Mouse (Mus musculus) CH12.LX (cell line): ENCODE measurements around the gene Kcnj9. TPM values are rescaled to one million over a fixed set of nuclear protein-coding genes. Genes with fewer than 3 reads are reported as not detected.

Experiments used
- DNase-seq: peaks from one replicate; pipeline ENCODE4 v3.0.0-alpha.2; 2013; ENCODE audit errors: extremely low read depth
- H3K27ac ChIP-seq: 2 replicates; pipeline ENCODE4 v1.5.1; 2012; ENCODE audit warnings: low read depth, mild to moderate bottlenecking, control low read depth, moderate library complexity; ENCODE audit not compliant: insufficient read depth
- H3K27me3 ChIP-seq: replicated peaks from 2 replicates; pipeline ENCODE3; 2012; ENCODE audit warnings: inconsistent platforms
- H3K36me3 ChIP-seq, 2 experiments: replicated peaks in 1 of 2; 2 replicates each; pipeline versions ENCODE3 to v1.6.1; 2012; ENCODE audit warnings: inconsistent platforms in 1 of 2, low read length in 1 of 2, mild to moderate bottlenecking in 1 of 2, mixed read lengths in 1 of 2, moderate library complexity in 1 of 2; ENCODE audit not compliant: control insufficient read depth in 1 of 2, insufficient read depth in 1 of 2
- H3K4me1 ChIP-seq, 2 experiments: 2 replicates each; pipeline ENCODE4 v1.6.1; 2012; ENCODE audit warnings: inconsistent platforms in 1 of 2, moderate library complexity in 1 of 2; ENCODE audit not compliant: insufficient read depth in 2 of 2, control insufficient read depth in 1 of 2
- H3K4me2 ChIP-seq: 2 replicates; pipeline ENCODE4 v1.6.1; 2012; ENCODE audit warnings: low read depth, mild to moderate bottlenecking, control low read depth; ENCODE audit not compliant: poor library complexity, insufficient read depth, severe bottlenecking
- H3K4me3 ChIP-seq, 3 experiments: fragments of 150-350 bp in 1 of 3; sonication (generic) in 1 of 3; replicated peaks in 1 of 3; 2 replicates each; pipeline versions ENCODE3 to v1.5.1; 2011 to 2012; ENCODE audit warnings: low read depth in 2 of 3, low read length in 2 of 3, mild to moderate bottlenecking in 2 of 3, moderate library complexity in 2 of 3, control low read depth in 1 of 3, improper control_type of control experiment in 1 of 3, inconsistent platforms in 1 of 3, mixed read lengths in 1 of 3; ENCODE audit not compliant: poor library complexity in 1 of 3
- H3K79me2 ChIP-seq: replicated peaks from 2 replicates; pipeline ENCODE4 v1.6.1; 2012; ENCODE audit warnings: mild to moderate bottlenecking, moderate library complexity; ENCODE audit not compliant: control insufficient read depth, poor library complexity, insufficient read depth, severe bottlenecking; ENCODE audit errors: extremely low read depth
- H3K9ac ChIP-seq: 2 replicates; pipeline ENCODE4 v1.6.1; 2012; ENCODE audit warnings: low read depth, mild to moderate bottlenecking, control low read depth, moderate library complexity; ENCODE audit not compliant: insufficient read depth
- H3K9me3 ChIP-seq: replicated peaks from 2 replicates; pipeline ENCODE3; 2012; ENCODE audit warnings: low read length, inconsistent platforms, mixed read lengths
- CHD1 ChIP-seq: IDR thresholded peaks from 2 replicates; pipeline ENCODE4 v1.6.1; 2012; ENCODE audit warnings: low read depth, low read length, improper control_type of control experiment, inconsistent platforms
- CTCF ChIP-seq, 2 experiments: IDR thresholded peaks in 1 of 2; conservative IDR thresholded peaks in 1 of 2; 2 replicates each; pipeline ENCODE4 v1.5.1; 2011 to 2012; ENCODE audit warnings: low read depth in 2 of 2, low read length in 2 of 2, improper control_type of control experiment in 1 of 2, inconsistent platforms in 1 of 2, mild to moderate bottlenecking in 1 of 2, moderate library complexity in 1 of 2
- ELF1 ChIP-seq: IDR thresholded peaks from 2 replicates; pipeline ENCODE4 v1.6.1; 2014; ENCODE audit warnings: low read depth, mild to moderate bottlenecking, inconsistent platforms, low read length, improper control_type of control experiment
- ETS1 ChIP-seq: conservative IDR thresholded peaks from 2 replicates; pipeline ENCODE4 v1.6.1; 2012; ENCODE audit warnings: low read depth, mild to moderate bottlenecking, inconsistent platforms, low read length, improper control_type of control experiment, moderate library complexity
- GABPA ChIP-seq: IDR thresholded peaks from 2 replicates; pipeline ENCODE4 v1.6.1; 2012; ENCODE audit warnings: low read depth, low read length, improper control_type of control experiment, inconsistent platforms; ENCODE audit not compliant: insufficient replicate concordance
- JUND ChIP-seq: conservative IDR thresholded peaks from 2 replicates; pipeline ENCODE4 v1.6.1; 2011; ENCODE audit warnings: low read depth, low read length, improper control_type of control experiment
- KAT2A ChIP-seq: IDR thresholded peaks from 2 replicates; pipeline ENCODE4 v1.6.1; 2012; ENCODE audit warnings: low read length, improper control_type of control experiment, inconsistent platforms; ENCODE audit not compliant: insufficient replicate concordance
- MAFK ChIP-seq: IDR thresholded peaks from 2 replicates; pipeline ENCODE4 v1.6.1; 2011; ENCODE audit warnings: low read length, improper control_type of control experiment; ENCODE audit not compliant: insufficient replicate concordance
- MAX ChIP-seq: IDR thresholded peaks from 2 replicates; pipeline ENCODE4 v1.6.1; 2011; ENCODE audit warnings: low read length, improper control_type of control experiment
- MEF2A ChIP-seq: IDR thresholded peaks from 2 replicates; pipeline ENCODE4 v1.6.1; 2014; ENCODE audit warnings: low read depth, mild to moderate bottlenecking, inconsistent platforms, low read length, improper control_type of control experiment, borderline replicate concordance
- MXI1 ChIP-seq: IDR thresholded peaks from 2 replicates; pipeline ENCODE4 v1.6.1; 2011; ENCODE audit warnings: mild to moderate bottlenecking, low read depth, low read length, improper control_type of control experiment
- MYC ChIP-seq: IDR thresholded peaks from 2 replicates; pipeline ENCODE4 v1.6.1; 2011; ENCODE audit warnings: low read depth, mild to moderate bottlenecking, improper control_type of control experiment, low read length
- PAX5 ChIP-seq: IDR thresholded peaks from 2 replicates; pipeline ENCODE4 v1.6.1; 2012; ENCODE audit warnings: low read length, inconsistent platforms, mixed read lengths
- POLR2AphosphoS2 ChIP-seq: IDR thresholded peaks from 2 replicates; pipeline ENCODE4 v1.6.1; 2011; ENCODE audit warnings: low read depth, low read length, improper control_type of control experiment
- RCOR1 ChIP-seq: conservative IDR thresholded peaks from 2 replicates; pipeline ENCODE4 v1.6.1; 2012; ENCODE audit warnings: low read depth, mild to moderate bottlenecking, inconsistent platforms, low read length, improper control_type of control experiment
- TBP ChIP-seq: conservative IDR thresholded peaks from 2 replicates; pipeline ENCODE4 v1.6.1; 2011; ENCODE audit warnings: low read depth, low read length, improper control_type of control experiment
- USF1 ChIP-seq: IDR thresholded peaks from 2 replicates; pipeline ENCODE4 v1.6.1; 2014; ENCODE audit warnings: low read depth, mild to moderate bottlenecking, inconsistent platforms, low read length, improper control_type of control experiment
- ZKSCAN1 ChIP-seq: IDR thresholded peaks from 2 replicates; pipeline ENCODE4 v1.6.1; 2012; ENCODE audit warnings: low read depth, inconsistent platforms, low read length, improper control_type of control experiment, borderline replicate concordance
- ZNF384 ChIP-seq: IDR thresholded peaks from 2 replicates; pipeline ENCODE4 v1.6.1; 2012; ENCODE audit warnings: low read depth, low read length, improper control_type of control experiment, inconsistent platforms
- dilution Hi-C: fragments of 300-500 bp; cut with MboI; formaldehyde crosslinking; loops from 2 replicates; pipeline ENCODE4 v1.14.3; 2020; ENCODE audit warnings: low sequenced_read_pairs; ENCODE audit not compliant: extremely low pct_unique_long_range_greater_than_20kb, extremely low pct_ligation_motif_present
- in situ Hi-C: fragments of 300-500 bp; cut with MboI; formaldehyde crosslinking; loops from 3 replicates; pipeline ENCODE4 v1.14.3; 2019; ENCODE audit warnings: low sequenced_read_pairs, low pct_ligation_motif_present, low pct_unique_long_range_greater_than_20kb, mixed read lengths
- polyA plus RNA-seq: library from polyadenylated mRNA; unstranded; fragments of >175 nt; gene quantifications from 2 replicates; pipeline ENCODE4 v1.2.1, GENCODE M21; 2012; ENCODE audit warnings: low read depth; ENCODE audit not compliant: insufficient read length
- total RNA-seq, 2 experiments: library from RNA; depleted of rRNA; stranded (reverse); fragments of 300-350 nt in 1 of 2; fragments of >200 nt in 1 of 2; gene quantifications; 2 replicates each; pipeline ENCODE4 v1.2.3; 2012 to 2014

Kcnj9 gene
- total and polyA plus RNA-seq, 3 experiments: 0.04 to 0.10 TPM; not detected in 1

GRCm38 (mm10) chr1:172307936-172308335 lies 21.2 kb downstream of the Kcnj9 start:
- H3K27me3 ChIP-seq: no peaks in the 10 kb centered on the region
- no peak for TF ChIP-seq USF1
- TF ChIP-seq RCOR1: no peak
- no peak for TF ChIP-seq ETS1
- TF ChIP-seq ZKSCAN1: no peak
- peaks cover 20 to 61% of the 10 kb centered on the region in 2 experiments for H3K4me1 ChIP-seq
- H3K4me3 ChIP-seq: no peak overlapping the region
- H3K9ac ChIP-seq: no peak overlapping the region
- no peak overlapping the region for H3K27ac ChIP-seq
- dilution Hi-C loops (no loop called here), in situ Hi-C loops (loop anchor here (25.0 kb wide), 2 partner anchors 271 to 496 kb away; partner anchors contain the start of gene Vangl2)
- DNase-seq: peak; percentile 23
- no peaks in the 10 kb centered on the region for H3K79me2 ChIP-seq
- H3K4me2 ChIP-seq: no peak overlapping the region
- H3K36me3 ChIP-seq: no peaks in the 10 kb centered on the region
- no peaks in the 10 kb centered on the region for H3K9me3 ChIP-seq

- no peak overlapping the region for H3K4me2 ChIP-seq
- H3K27ac ChIP-seq: no peak overlapping the region
- dilution Hi-C loops (no loop called here), in situ Hi-C loops (loop anchor here (25.0 kb wide), 2 partner anchors 270 to 495 kb away; partner anchors contain the start of gene Vangl2)
- DNase-seq: no peak
- H3K4me1 ChIP-seq: peaks cover 20 to 60% of the 10 kb centered on the region in 2 experiments
- no peaks in the 10 kb centered on the region for H3K36me3 ChIP-seq
- no peak overlapping the region for H3K4me3 ChIP-seq
- H3K27me3 ChIP-seq: no peaks in the 10 kb centered on the region
- H3K9ac ChIP-seq: no peak overlapping the region
- TF ChIP-seq ETS1 (no peak), TBP (no peak), POLR2AphosphoS2 (no peak), ZNF384 (no peak), MXI1 (no peak), MEF2A (no peak), MAFK (no peak), MYC (no peak), KAT2A (no peak), RCOR1 (no peak), MAX (no peak), ELF1 (no peak), CHD1 (no peak), CTCF (conservative IDR thresholded peaks at IDR 0.05 in 1 of 2, IDR thresholded peaks at IDR 0.05 in 1 of 2; ENCODE audit: low read depth in 2 of 2, low read length in 2 of 2) (no peak), PAX5 (no peak), GABPA (no peak), JUND (no peak)
- H3K9me3 ChIP-seq: no peaks in the 10 kb centered on the region
- no peaks in the 10 kb centered on the region for H3K79me2 ChIP-seq
Measured at GRCm38 (mm10) chr1:172306885-172307284, 22.2 kb downstream of the Kcnj9 start.
